Mouse (Mus musculus): Measurements from ENCODE around the gene BC117090. TPM values are rescaled to one million over a fixed set of nuclear protein-coding genes. Genes with fewer than 3 reads are reported as not detected.
"Not testable (repeated sequence)": the region's sequence is repeated elsewhere in the genome, so short reads cannot be mapped to it uniquely, and the experiment has no call there.

Gene BC117090
- polyA plus RNA-seq (2015; fragmentation: Nextera tagmentation; extraction: Ambion mirVana), result not detected in 2 replicates

DNA sequence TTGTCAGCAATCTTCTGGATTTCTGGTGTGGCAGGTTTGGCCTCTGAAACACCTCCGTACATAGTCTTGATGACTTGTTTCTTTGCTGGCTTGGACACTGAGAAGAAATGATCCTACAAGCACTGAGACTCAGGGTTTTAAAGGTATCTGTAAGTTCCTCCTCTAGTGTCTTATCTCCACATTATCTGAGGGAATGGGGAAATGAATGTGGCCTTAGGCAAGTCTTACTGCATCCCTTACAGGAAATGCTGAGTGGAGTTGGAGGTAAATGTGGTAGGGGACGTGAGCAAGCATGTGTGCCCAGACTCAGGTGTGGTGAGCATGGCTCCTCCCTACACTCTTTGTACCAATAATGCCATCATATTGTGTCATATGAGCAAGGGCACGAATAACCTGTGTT lies at the start of gene BC117090:
BC117090 (minus strand) TSS at position 101 of the 400 bp plus-strand sequence.
- ATAC-seq, result no peak

DNA sequence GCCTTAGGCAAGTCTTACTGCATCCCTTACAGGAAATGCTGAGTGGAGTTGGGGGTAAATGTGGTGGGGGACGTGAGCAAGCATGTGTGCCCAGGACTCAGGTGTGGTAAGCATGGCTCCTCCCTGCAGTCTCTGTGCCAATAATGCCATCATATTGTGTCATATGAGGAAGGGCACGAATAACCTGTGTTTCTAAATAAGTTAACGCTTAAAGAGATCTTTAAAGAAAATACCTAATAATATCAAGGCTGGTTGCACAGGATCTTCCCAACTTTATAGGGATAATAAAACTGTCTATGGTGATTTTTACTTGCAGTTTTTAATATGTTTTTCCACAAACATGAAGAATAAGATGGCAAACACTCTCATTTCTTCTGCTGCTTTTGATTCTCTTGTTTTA lies 33.5 kb upstream of the BC117090 start, which contains the start of gene BC100530:
BC100530 (minus strand) TSS at position 101 of the 400 bp plus-strand sequence.
- H3K36me3 ChIP-seq; H3K9ac ChIP-seq (replicated peaks); ATAC-seq; H3K4me1 ChIP-seq (replicated peaks); H3K4me2 ChIP-seq (replicated peaks); H3K4me3 ChIP-seq (replicated peaks); H3K27me3 ChIP-seq; H3K27ac ChIP-seq; H3K9me3 ChIP-seq: not testable (repeated sequence)
- 81% methylated on average over 3 of the region's 3 CpGs for WGBS

More for the DNA sequence above, at the start of gene BC117090:
- no peak within 1 kb of the TSS for H3K9ac ChIP-seq (replicated peaks)
- H3K9me3 ChIP-seq, result no peaks in the 10 kb centered on the region
- H3K4me1 ChIP-seq (replicated peaks), result no peaks in the 10 kb centered on the region
- no peak within 1 kb of the TSS for H3K4me2 ChIP-seq (replicated peaks)
- no peak within 1 kb of the TSS for H3K4me3 ChIP-seq (replicated peaks)
- no peaks in the 10 kb centered on the region for H3K36me3 ChIP-seq
- H3K27ac ChIP-seq, result no peak within 1 kb of the TSS
- WGBS, result 73% methylated on average over 3 of the region's 3 CpGs
- H3K27me3 ChIP-seq, result no peaks in the 10 kb centered on the region

DNA sequence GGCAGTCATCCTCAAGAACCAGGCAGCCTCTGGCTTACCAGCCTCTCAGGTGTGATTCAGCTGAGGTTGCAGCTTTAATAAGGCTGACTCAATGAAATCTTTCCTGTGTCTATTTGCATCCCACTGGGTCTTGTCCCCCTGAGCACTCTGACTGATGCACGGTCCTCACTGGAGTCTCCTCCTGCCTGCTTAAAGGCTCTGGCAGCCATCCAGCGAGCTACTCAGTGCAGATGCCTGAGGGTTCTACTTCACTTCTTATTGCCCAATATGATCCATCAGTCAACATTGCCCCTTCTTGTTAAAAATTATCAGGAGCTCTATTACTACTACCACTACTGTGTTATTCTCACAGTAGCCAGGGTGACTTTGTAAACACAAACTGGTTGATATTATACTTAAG lies 3.0 kb upstream of the BC117090 start:
- H3K4me3 ChIP-seq (replicated peaks), result no peak overlapping the region
- no peak overlapping the region for H3K4me2 ChIP-seq (replicated peaks)
- 68% methylated on average over 2 of the region's 2 CpGs for WGBS
- no peaks in the 10 kb centered on the region for H3K36me3 ChIP-seq
- H3K9ac ChIP-seq (replicated peaks), result no peak overlapping the region
- H3K27ac ChIP-seq, result no peak overlapping the region
- ATAC-seq, result no peak
- H3K9me3 ChIP-seq, result no peaks in the 10 kb centered on the region; the same call in 1 of the 2 replicates
- no peaks in the 10 kb centered on the region for H3K27me3 ChIP-seq
- no peaks in the 10 kb centered on the region for H3K4me1 ChIP-seq (replicated peaks)

DNA sequence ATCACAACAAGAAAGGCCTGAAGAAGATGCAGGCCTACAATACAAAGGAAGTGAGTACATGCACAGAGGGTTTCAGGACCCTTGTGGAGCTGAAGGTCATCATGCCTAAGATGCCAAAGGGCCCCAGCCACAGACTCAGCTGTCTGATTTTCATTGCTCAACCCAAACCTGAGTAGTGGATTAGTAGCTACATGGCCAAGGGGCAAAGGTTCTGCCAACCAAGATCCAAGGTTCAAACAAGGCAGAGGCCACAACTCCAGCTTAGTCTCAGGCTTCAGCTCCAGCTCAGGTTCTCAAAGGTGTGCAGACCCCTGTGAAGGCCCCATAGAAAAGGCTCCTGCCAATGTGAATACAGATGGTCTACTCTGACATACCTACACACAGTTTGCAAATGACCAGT lies 14.8 kb downstream of the BC117090 start:
- H3K36me3 ChIP-seq, result no peaks in the 10 kb centered on the region
- H3K4me1 ChIP-seq (replicated peaks), result no peaks in the 10 kb centered on the region
- no peaks in the 10 kb centered on the region for H3K27me3 ChIP-seq
- no peak overlapping the region for H3K4me2 ChIP-seq (replicated peaks)
- H3K27ac ChIP-seq, result no peak overlapping the region
- no peak overlapping the region for H3K4me3 ChIP-seq (replicated peaks)
- no peaks in the 10 kb centered on the region for H3K9me3 ChIP-seq
- ATAC-seq, result no peak
- no peak overlapping the region for H3K9ac ChIP-seq (replicated peaks)

DNA sequence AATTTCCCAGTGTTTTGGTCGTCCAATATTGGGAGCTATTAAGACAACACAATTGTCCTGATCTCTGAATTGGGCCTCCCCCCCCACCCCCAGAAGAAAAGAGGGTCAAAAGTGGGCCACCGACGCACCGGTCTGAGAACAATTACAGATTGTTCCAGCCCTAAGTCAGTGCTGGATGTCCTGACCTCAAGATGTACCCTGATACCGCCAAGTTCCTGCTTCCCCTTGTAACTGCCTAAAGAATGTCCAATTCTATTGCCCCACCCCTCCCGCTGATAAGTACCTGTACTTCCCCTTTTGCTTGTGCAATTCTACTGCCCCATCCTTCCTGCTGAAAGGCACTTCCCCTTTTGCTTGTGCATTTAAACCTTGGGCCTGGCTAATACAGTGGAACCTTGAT lies 18.0 kb downstream of the BC117090 start:
- not testable (repeated sequence) for H3K4me2 ChIP-seq (replicated peaks); H3K9ac ChIP-seq (replicated peaks); H3K9me3 ChIP-seq; H3K36me3 ChIP-seq; ATAC-seq; H3K27ac ChIP-seq; H3K27me3 ChIP-seq; H3K4me3 ChIP-seq (replicated peaks); H3K4me1 ChIP-seq (replicated peaks)
- WGBS, result 82% methylated on average over 6 of the region's 6 CpGs

DNA sequence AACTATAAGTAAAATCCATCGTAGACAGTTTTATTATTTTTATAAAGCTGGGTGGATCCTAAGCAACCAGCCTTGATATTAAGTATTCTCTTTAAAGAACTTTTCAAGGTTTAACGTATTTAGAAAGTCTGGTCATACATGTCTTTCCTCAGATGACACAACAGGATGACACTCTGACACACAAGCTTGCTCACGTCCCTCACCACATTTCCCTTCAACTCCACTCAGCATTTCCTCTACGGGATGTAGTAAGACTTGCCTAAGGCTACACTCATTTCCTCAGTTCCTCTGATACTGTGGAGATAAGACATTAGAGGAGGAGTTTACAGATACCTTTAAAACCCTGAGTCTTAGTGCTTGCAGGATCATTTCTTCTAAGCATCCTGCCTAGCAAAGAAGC lies 26.5 kb downstream of the BC117090 start:
- no peak for ATAC-seq
- Histone ChIP-seq H3K9me3 (no peaks in the 10 kb centered on the region), H3K27ac (no peak overlapping the region), H3K36me3 (no peaks in the 10 kb centered on the region), H3K4me2 (replicated peaks) (no peak overlapping the region), H3K27me3 (no peaks in the 10 kb centered on the region), H3K4me1 (replicated peaks) (no peaks in the 10 kb centered on the region), H3K9ac (replicated peaks) (no peak overlapping the region), H3K4me3 (replicated peaks) (no peak overlapping the region)
- WGBS, result 89% methylated on average over 4 of the region's 4 CpGs

DNA sequence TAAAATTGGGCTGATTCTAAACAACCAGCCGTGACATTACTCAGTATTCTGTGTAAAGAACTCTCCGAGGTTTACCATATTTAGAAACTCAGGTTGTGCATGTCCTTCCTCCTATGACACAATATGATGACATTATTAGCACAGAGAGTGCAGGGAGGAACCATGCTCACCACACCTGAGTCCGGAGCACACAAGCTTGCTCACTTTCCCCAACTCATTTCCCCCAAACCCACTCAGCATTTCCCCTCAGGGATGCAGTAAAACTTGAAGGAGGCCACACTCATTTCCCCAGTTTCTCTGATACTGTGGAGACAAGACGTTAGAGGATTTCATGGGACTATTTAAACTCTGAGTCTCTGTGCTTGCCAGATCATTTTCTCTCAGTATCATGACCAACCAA lies 45.0 kb downstream of the BC117090 start:
- no peak overlapping the region for H3K4me3 ChIP-seq (replicated peaks)
- no peak for ATAC-seq
- no peaks in the 10 kb centered on the region for H3K9me3 ChIP-seq
- WGBS, result 85% methylated on average over 4 of the region's 4 CpGs
- H3K9ac ChIP-seq (replicated peaks), result no peak overlapping the region
- H3K36me3 ChIP-seq, result no peaks in the 10 kb centered on the region
- no peaks in the 10 kb centered on the region for H3K27me3 ChIP-seq
- H3K4me2 ChIP-seq (replicated peaks), result no peak overlapping the region
- H3K27ac ChIP-seq, result no peak overlapping the region
- H3K4me1 ChIP-seq (replicated peaks), result no peaks in the 10 kb centered on the region

DNA sequence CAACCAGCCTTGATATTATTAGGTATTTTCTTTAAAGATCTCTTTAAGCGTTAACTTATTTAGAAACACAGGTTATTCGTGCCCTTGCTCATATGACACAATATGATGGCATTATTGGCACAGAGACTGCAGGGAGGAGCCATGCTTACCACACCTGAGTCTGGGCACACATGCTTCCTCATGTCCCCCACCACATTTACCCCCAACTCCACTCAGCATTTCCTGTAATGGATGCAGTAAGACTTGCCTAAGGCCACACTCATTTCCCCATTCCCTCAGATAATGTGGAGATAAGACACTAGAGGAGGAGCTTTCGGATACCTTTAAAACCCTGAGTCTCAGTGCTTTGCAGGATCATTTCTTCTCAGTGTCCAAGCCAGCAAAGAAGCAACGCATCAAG lies 57.3 kb downstream of the BC117090 start, which contains the start of gene Stfa1:
Stfa1 (plus strand) TSS at position 156 of the 400 bp plus-strand sequence.
- 93% methylated on average over 4 of the region's 4 CpGs for WGBS
- not testable (repeated sequence) for H3K4me3 ChIP-seq (replicated peaks); H3K27ac ChIP-seq; H3K4me1 ChIP-seq (replicated peaks); H3K9ac ChIP-seq (replicated peaks); ATAC-seq; H3K36me3 ChIP-seq; H3K27me3 ChIP-seq; H3K4me2 ChIP-seq (replicated peaks); H3K9me3 ChIP-seq

Other genes starting within 250 kb of the BC117090 start
- not detected in 2 replicates for gene Csta1, start 203.1 kb downstream of the BC117090 start, polyA plus RNA-seq (2015; fragmentation: Nextera tagmentation; extraction: Ambion mirVana)
- gene Stfa2l1, start 177.5 kb downstream of the BC117090 start, polyA plus RNA-seq (2015; fragmentation: Nextera tagmentation; extraction: Ambion mirVana), result 0.59 TPM in 1 of 2 replicates, not detected in the other
- gene Gm5483, start 150.1 kb downstream of the BC117090 start, polyA plus RNA-seq (2015; fragmentation: Nextera tagmentation; extraction: Ambion mirVana), result 1.1 TPM in 1 of 2 replicates, not detected in the other
- gene Gm5416, start 123.9 kb downstream of the BC117090 start, polyA plus RNA-seq (2015; fragmentation: Nextera tagmentation; extraction: Ambion mirVana), result not detected in 2 replicates
- 1.4 TPM in 1 of 2 replicates, not detected in the other for gene 2010005H15Rik, start 112.9 kb downstream of the BC117090 start, polyA plus RNA-seq (2015; fragmentation: Nextera tagmentation; extraction: Ambion mirVana)
- gene Stfa1, start 57.4 kb downstream of the BC117090 start, polyA plus RNA-seq (2015; fragmentation: Nextera tagmentation; extraction: Ambion mirVana), result 0.48 and 1.0 TPM in 2 replicates
- 0.71 TPM in 1 of 2 replicates, not detected in the other for gene BC100530, start 33.4 kb upstream of the BC117090 start, polyA plus RNA-seq (2015; fragmentation: Nextera tagmentation; extraction: Ambion mirVana)
- not detected in 2 replicates for gene Stfa2, start 74.1 kb upstream of the BC117090 start, polyA plus RNA-seq (2015; fragmentation: Nextera tagmentation; extraction: Ambion mirVana)
- not detected in 2 replicates for gene Stfa3, start 121.1 kb upstream of the BC117090 start, polyA plus RNA-seq (2015; fragmentation: Nextera tagmentation; extraction: Ambion mirVana)
- gene Casr, start 227.8 kb upstream of the BC117090 start, polyA plus RNA-seq (2015; fragmentation: Nextera tagmentation; extraction: Ambion mirVana), result 0.07 TPM in 1 of 2 replicates, not detected in the other

All from midbrain, embryonic 13.5 days (tissue).